Mouse (Mus musculus) kidney, embryonic 16.5 days (tissue): ENCODE data around the gene Taf5l. TPM values are rescaled to one million over a fixed set of nuclear protein-coding genes. Genes with fewer than 3 reads are reported as not detected.
"Not testable (repeated sequence)": the region's sequence is repeated elsewhere in the genome, so short reads cannot be mapped to it uniquely, and the experiment has no call there.

Experiments
- ATAC-seq: fragments of 200-750 bp; cut with Nextera tagmentation; 2 replicates; pipeline ENCODE4 v1.8.0; 2017; ENCODE audit warnings: moderate TSS enrichment; ENCODE audit not compliant: low FRiP score, low TSS enrichment
- H3K27ac ChIP-seq: fragments of 300-500 bp; sonication (generic); 2 replicates; pipeline ENCODE4 v1.5.1; 2014; ENCODE audit warnings: low read length
- H3K27me3 ChIP-seq: fragments of 300-500 bp; sonication (generic); 2 replicates; pipeline ENCODE4 v1.6.1; 2014; ENCODE audit warnings: low read length, control low read depth, mixed read lengths; ENCODE audit not compliant: insufficient read depth
- H3K36me3 ChIP-seq: fragments of 300-500 bp; sonication (generic); 2 replicates; pipeline ENCODE4 v1.6.1; 2014; ENCODE audit warnings: low read length, control low read depth, mixed read lengths; ENCODE audit not compliant: insufficient read depth
- H3K4me1 ChIP-seq: fragments of 300-500 bp; sonication (generic); 2 replicates; pipeline ENCODE4 v1.6.1; 2014; ENCODE audit warnings: low read length, control low read depth, mixed read lengths; ENCODE audit not compliant: insufficient read depth
- H3K4me2 ChIP-seq: fragments of 300-500 bp; sonication (generic); replicated peaks from 2 replicates; pipeline ENCODE4 v1.6.1; 2014; ENCODE audit warnings: low read depth, low read length
- H3K4me3 ChIP-seq: fragments of 300-500 bp; sonication (generic); 2 replicates; pipeline ENCODE4 v1.5.1; 2014; ENCODE audit warnings: mild to moderate bottlenecking, low read length
- H3K9ac ChIP-seq: fragments of 300-500 bp; sonication (generic); replicated peaks from 2 replicates; pipeline ENCODE4 v1.6.1; 2014; ENCODE audit warnings: low read length
- H3K9me3 ChIP-seq: fragments of 300-500 bp; sonication (generic); 2 replicates; pipeline ENCODE4 v1.6.1; 2016; ENCODE audit warnings: low read length, control low read depth
- WGBS: fragments of 180-500 bp; shearing (Covaris S2); extraction: QIAGEN DNeasy Blood & Tissue Kit; methylation state at CpG from one replicate; pipeline ENCODE4 v1.1.7; 2014; 5-methylcytosine and 5-hydroxymethylcytosine counted together
- polyA plus RNA-seq: library from polyadenylated mRNA; unstranded; fragments of >200 nt; fragmentation: Nextera tagmentation; extraction: Ambion mirVana; gene quantifications from 2 replicates; pipeline ENCODE4 v1.2.1, GENCODE M21; 2015

Taf5l gene
- polyA plus RNA-seq, 1 experiment from 2014 or later: 41.1 TPM

- 85% methylated on average over 4 of the region's 4 CpGs for WGBS
Observed at GRCm38 (mm10) chr8:123977499-123977898, 43.7 kb downstream of the Taf5l start.

GRCm38 (mm10) chr8:123973495-123973894, 47.7 kb downstream of the Taf5l start:
- no peak overlapping the region for H3K4me3 ChIP-seq
- no peak overlapping the region for H3K27ac ChIP-seq
- no peak overlapping the region for H3K4me2 ChIP-seq
- no peak overlapping the region for H3K9ac ChIP-seq
- peaks cover 2% of the 10 kb centered on the region; the same call in 1 of the 2 replicates for H3K36me3 ChIP-seq
- H3K27me3 ChIP-seq: no peaks in the 10 kb centered on the region
- 57% methylated on average over 1 of the region's 1 CpGs for WGBS
- ATAC-seq: no peak
- H3K4me1 ChIP-seq: no peaks in the 10 kb centered on the region
- H3K9me3 ChIP-seq: no peaks in the 10 kb centered on the region

More at GRCm38 (mm10) chr8:123977499-123977898, 43.7 kb downstream of the Taf5l start:
- H3K4me1 ChIP-seq: peaks cover 15% of the 10 kb centered on the region; the same call in 1 of the 2 replicates
- no peak for ATAC-seq
- H3K4me2 ChIP-seq: no peak overlapping the region
- no peak overlapping the region for H3K4me3 ChIP-seq
- no peaks in the 10 kb centered on the region for H3K36me3 ChIP-seq
- H3K9ac ChIP-seq: no peak overlapping the region
- no peaks in the 10 kb centered on the region for H3K27me3 ChIP-seq
- no peak overlapping the region for H3K27ac ChIP-seq
- no peaks in the 10 kb centered on the region for H3K9me3 ChIP-seq

- H3K27me3 ChIP-seq: no peaks in the 10 kb centered on the region
- no peak for ATAC-seq
- H3K9ac ChIP-seq: no peak overlapping the region
Observed at GRCm38 (mm10) chr8:123966896-123967295, 54.3 kb downstream of the Taf5l start.

GRCm38 (mm10) chr8:123961371-123961770, 59.8 kb downstream of the Taf5l start:
- WGBS: 76% methylated on average over 1 of the region's 1 CpGs
- no peak overlapping the region for H3K27ac ChIP-seq
- no peak overlapping the region for H3K4me2 ChIP-seq
- H3K27me3 ChIP-seq: no peaks in the 10 kb centered on the region
- no peak for ATAC-seq
- no peaks in the 10 kb centered on the region for H3K9me3 ChIP-seq
- H3K9ac ChIP-seq: no peak overlapping the region
- peaks cover 24% of the 10 kb centered on the region for H3K36me3 ChIP-seq
- no peak overlapping the region for H3K4me3 ChIP-seq
- H3K4me1 ChIP-seq: no peaks in the 10 kb centered on the region

More at GRCm38 (mm10) chr8:123966896-123967295, 54.3 kb downstream of the Taf5l start:
- H3K4me2 ChIP-seq: no peak overlapping the region
- H3K4me3 ChIP-seq: no peak overlapping the region
- H3K36me3 ChIP-seq: peaks cover 6% of the 10 kb centered on the region
- 57% methylated on average over 2 of the region's 2 CpGs for WGBS
- no peak overlapping the region for H3K27ac ChIP-seq
- H3K9me3 ChIP-seq: no peaks in the 10 kb centered on the region
- H3K4me1 ChIP-seq: no peaks in the 10 kb centered on the region

GRCm38 (mm10) chr8:123960556-123960955, 60.6 kb downstream of the Taf5l start:
- WGBS: 78% methylated on average over 5 of the region's 5 CpGs
- not testable (repeated sequence) for H3K4me3 ChIP-seq, H3K9ac ChIP-seq, H3K4me1 ChIP-seq, H3K4me2 ChIP-seq, H3K27me3 ChIP-seq, H3K27ac ChIP-seq, H3K9me3 ChIP-seq, ATAC-seq
- peaks cover 24% of the 10 kb centered on the region for H3K36me3 ChIP-seq

GRCm38 (mm10) chr8:123960056-123960455, 61.1 kb downstream of the Taf5l start:
- peaks cover 24% of the 10 kb centered on the region for H3K36me3 ChIP-seq
- no peak for ATAC-seq
- H3K4me2 ChIP-seq: no peak overlapping the region
- H3K4me1 ChIP-seq: no peaks in the 10 kb centered on the region
- no peak overlapping the region for H3K27ac ChIP-seq
- H3K27me3 ChIP-seq: no peaks in the 10 kb centered on the region
- H3K4me3 ChIP-seq: no peak overlapping the region
- no peak overlapping the region for H3K9ac ChIP-seq
- 88% methylated on average over 9 of the region's 9 CpGs for WGBS
- H3K9me3 ChIP-seq: no peaks in the 10 kb centered on the region

- no peaks in the 10 kb centered on the region for H3K27me3 ChIP-seq
- H3K4me3 ChIP-seq: no peak overlapping the region
- H3K27ac ChIP-seq: no peak overlapping the region
- WGBS: 92% methylated on average over 6 of the region's 6 CpGs
- H3K36me3 ChIP-seq: peaks cover 26% of the 10 kb centered on the region
- H3K9me3 ChIP-seq: no peaks in the 10 kb centered on the region
- ATAC-seq: no peak
- H3K4me2 ChIP-seq: no peak overlapping the region
- no peak overlapping the region for H3K9ac ChIP-seq
- H3K4me1 ChIP-seq: no peaks in the 10 kb centered on the region
Observed at GRCm38 (mm10) chr8:123959473-123959872, 61.7 kb downstream of the Taf5l start.

- Histone ChIP-seq H3K4me1 (no peaks in the 10 kb centered on the region), H3K27ac (no peak overlapping the region), H3K4me3 (no peak overlapping the region), H3K36me3 (peaks cover 35% of the 10 kb centered on the region), H3K4me2 (no peak overlapping the region), H3K9ac (no peak overlapping the region), H3K27me3 (no peaks in the 10 kb centered on the region), H3K9me3 (no peaks in the 10 kb centered on the region)
- ATAC-seq: no peak
- WGBS: 86% methylated on average over 17 of the region's 17 CpGs
Observed at GRCm38 (mm10) chr8:123958130-123958529, 63.1 kb downstream of the Taf5l start.

- H3K27ac ChIP-seq: no peak overlapping the region
- no peak for ATAC-seq
- no peak overlapping the region for H3K4me3 ChIP-seq
- H3K27me3 ChIP-seq: no peaks in the 10 kb centered on the region
- 90% methylated on average over 8 of the region's 8 CpGs for WGBS
- H3K36me3 ChIP-seq: peaks cover 31% of the 10 kb centered on the region
- no peak overlapping the region for H3K4me2 ChIP-seq
- H3K9me3 ChIP-seq: no peaks in the 10 kb centered on the region
- H3K9ac ChIP-seq: no peak overlapping the region
- H3K4me1 ChIP-seq: peaks cover 5% of the 10 kb centered on the region; the same call in 1 of the 2 replicates
Observed at GRCm38 (mm10) chr8:123954246-123954645, 67.0 kb downstream of the Taf5l start.

GRCm38 (mm10) chr8:123953686-123954085, 67.5 kb downstream of the Taf5l start:
- Histone ChIP-seq H3K36me3 (peaks cover 31% of the 10 kb centered on the region), H3K4me3 (no peak overlapping the region), H3K9ac (no peak overlapping the region), H3K9me3 (no peaks in the 10 kb centered on the region), H3K4me1 (peaks cover 5% of the 10 kb centered on the region; the same call in 1 of the 2 replicates), H3K27me3 (no peaks in the 10 kb centered on the region), H3K4me2 (no peak overlapping the region), H3K27ac (no peak overlapping the region)
- 82% methylated on average over 8 of the region's 8 CpGs for WGBS
- no peak for ATAC-seq
